Mouse (Mus musculus): Measurements from ENCODE around the gene Gm9508.

DNA sequence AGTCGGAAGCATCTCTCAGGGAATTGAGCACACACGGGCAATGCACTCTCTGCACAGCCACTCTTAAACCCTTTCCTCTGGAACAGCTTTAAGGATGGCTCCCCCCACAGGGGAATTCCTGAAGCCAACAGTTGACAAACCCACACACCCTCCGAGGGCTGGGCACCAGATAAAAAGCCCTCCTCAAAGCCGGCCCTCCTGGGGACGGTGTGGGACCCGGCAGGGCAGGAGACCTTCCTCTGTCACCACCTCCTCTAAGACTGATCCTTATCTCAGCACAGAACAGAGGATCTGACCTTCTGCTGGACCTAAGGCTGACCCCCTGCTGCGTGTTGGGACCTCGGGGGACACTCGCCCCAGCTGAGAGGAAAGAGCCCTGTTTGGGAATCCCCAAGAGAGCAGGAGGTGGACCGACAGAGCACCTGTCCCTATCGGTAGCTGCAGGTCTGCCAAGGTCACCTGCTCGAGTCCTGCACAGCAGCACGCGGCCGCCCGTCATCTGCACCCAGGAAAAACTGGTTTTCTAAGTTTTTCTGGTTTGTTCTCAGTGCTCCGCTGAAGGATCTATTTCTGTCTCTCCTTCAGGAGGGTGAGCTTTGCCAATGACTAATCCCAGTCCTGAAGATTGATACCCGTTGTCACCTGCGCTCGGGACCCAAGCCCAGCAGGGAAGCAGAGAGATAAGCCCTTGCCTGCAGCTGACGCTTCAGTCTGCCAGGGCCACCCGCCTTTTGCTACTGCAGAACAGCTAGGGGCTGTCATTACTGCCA is 11.0 kb downstream of the Gm9508 start, which contains the start of gene Tspear:
- TF ChIP-seq GATA1 (IDR thresholded peaks at IDR 0.05; ENCODE audit: low read length) (no peak), TAL1 (IDR thresholded peaks at IDR 0.05; ENCODE audit: low read length) (no peak)
